Mouse (Mus musculus) forebrain, postnatal 0 days (tissue): ENCODE measurements around the gene Rai14. TPM values are rescaled to one million over a fixed set of nuclear protein-coding genes. Genes with fewer than 3 reads are reported as not detected.

ENCODE experiments used
- ATAC-seq: fragments of 200-750 bp; cut with Nextera tagmentation; 2 replicates; pipeline ENCODE4 v1.8.0; 2017; ENCODE audit warnings: mild to moderate bottlenecking, moderate library complexity
- DNase-seq: peaks from one replicate; pipeline ENCODE4 v3.0.0-alpha.2; 2015
- H3K27ac ChIP-seq: fragments of 300-500 bp; sonication (generic); 2 replicates; pipeline ENCODE4 v1.5.1; 2014; ENCODE audit warnings: low read depth, mild to moderate bottlenecking, antibody characterized with exemption, low read length, moderate library complexity, mixed read lengths
- H3K27me3 ChIP-seq: fragments of 300-500 bp; sonication (generic); 2 replicates; pipeline ENCODE4 v1.6.1; 2014; ENCODE audit warnings: mild to moderate bottlenecking, low read length, mixed read lengths; ENCODE audit not compliant: insufficient read depth
- H3K36me3 ChIP-seq: fragments of 300-500 bp; sonication (generic); 2 replicates; pipeline ENCODE4 v1.6.1; 2014; ENCODE audit warnings: mild to moderate bottlenecking, moderate library complexity; ENCODE audit not compliant: insufficient read depth
- H3K4me1 ChIP-seq: fragments of 300-500 bp; sonication (generic); 2 replicates; pipeline ENCODE4 v1.6.1; 2014; ENCODE audit warnings: antibody characterized with exemption; ENCODE audit not compliant: insufficient read depth
- H3K4me2 ChIP-seq: fragments of 300-500 bp; sonication (generic); 2 replicates; pipeline ENCODE4 v1.6.1; 2014; ENCODE audit warnings: low read depth, mild to moderate bottlenecking, moderate library complexity
- H3K4me3 ChIP-seq: fragments of 300-500 bp; sonication (generic); 2 replicates; pipeline ENCODE4 v1.5.1; 2014; ENCODE audit warnings: low read depth, low read length, mixed read lengths
- H3K9ac ChIP-seq: fragments of 300-500 bp; sonication (generic); 2 replicates; pipeline ENCODE4 v1.6.1; 2014; ENCODE audit warnings: mild to moderate bottlenecking
- H3K9me3 ChIP-seq: fragments of 300-500 bp; sonication (generic); 2 replicates; pipeline ENCODE4 v1.6.1; 2016; ENCODE audit warnings: low read length
- CTCF ChIP-seq: sonication (generic); IDR thresholded peaks from 2 replicates; pipeline ENCODE4 v1.5.1; 2016; ENCODE audit warnings: antibody characterized with exemption, control low read depth, low read depth
- WGBS: fragments of 180-500 bp; shearing (Covaris S2); extraction: QIAGEN DNeasy Blood & Tissue Kit; methylation state at CpG from one replicate; pipeline ENCODE4 v1.1.7; 2014; 5-methylcytosine and 5-hydroxymethylcytosine counted together
- polyA plus RNA-seq: library from polyadenylated mRNA; unstranded; fragments of >200 nt; fragmentation: Nextera tagmentation; extraction: Ambion mirVana; gene quantifications from 2 replicates; pipeline ENCODE4 v1.2.1, GENCODE M21; 2015
- total RNA-seq: library from RNA; depleted of rRNA; stranded (reverse); fragments of >200 nt; gene quantifications from 2 replicates; pipeline ENCODE4 v1.2.3, GENCODE M21; 2014

The Rai14 gene
- total and polyA plus RNA-seq, 2 experiments from 2014 or later = 5.5 to 12.7 TPM

- Histone ChIP-seq H3K36me3 (no peaks in the 10 kb centered on the region), H3K4me1 (no peaks in the 10 kb centered on the region), H3K27ac (no peak overlapping the region), H3K27me3 (no peaks in the 10 kb centered on the region), H3K9me3 (peaks cover 8% of the 10 kb centered on the region), H3K9ac (no peak overlapping the region), H3K4me2 (no peak overlapping the region), H3K4me3 (no peak overlapping the region)
- no peak for TF ChIP-seq CTCF
- 91% methylated on average over 11 of the region's 11 CpGs for WGBS
- no peak for DNase-seq
- ATAC-seq = no peak
Measured at GRCm38 (mm10) chr15:10721259-10721781, 6.9 kb upstream of the Rai14 start.

- Histone ChIP-seq H3K27ac (no peak overlapping the region), H3K9ac (no peak overlapping the region), H3K36me3 (no peaks in the 10 kb centered on the region), H3K4me1 (no peaks in the 10 kb centered on the region), H3K27me3 (no peaks in the 10 kb centered on the region), H3K4me2 (no peak overlapping the region), H3K9me3 (peaks cover 8% of the 10 kb centered on the region), H3K4me3 (no peak overlapping the region)
- WGBS = 78% methylated on average over 8 of the region's 8 CpGs
- ATAC-seq (no peak), DNase-seq (no peak)
- no peak for TF ChIP-seq CTCF
Measured at GRCm38 (mm10) chr15:10720671-10721070, 6.2 kb upstream of the Rai14 start.

- H3K4me2 ChIP-seq = no peak overlapping the region
- H3K4me1 ChIP-seq = no peaks in the 10 kb centered on the region
- TF ChIP-seq CTCF = no peak
- WGBS = 89% methylated on average over 11 of the region's 11 CpGs
- H3K27ac ChIP-seq = no peak overlapping the region
- ATAC-seq (no peak), DNase-seq (no peak)
- H3K36me3 ChIP-seq = no peaks in the 10 kb centered on the region
- no peak overlapping the region for H3K9ac ChIP-seq
- peaks cover 8% of the 10 kb centered on the region for H3K9me3 ChIP-seq
- H3K27me3 ChIP-seq = no peaks in the 10 kb centered on the region
- no peak overlapping the region for H3K4me3 ChIP-seq
Measured at GRCm38 (mm10) chr15:10720188-10720587, 5.8 kb upstream of the Rai14 start.

GRCm38 (mm10) chr15:10719511-10719910 lies 5.1 kb upstream of the Rai14 start:
- ATAC-seq = no peak
- H3K27ac ChIP-seq = no peak overlapping the region
- H3K4me2 ChIP-seq = no peak overlapping the region
- H3K9me3 ChIP-seq = peaks cover 8% of the 10 kb centered on the region
- H3K4me3 ChIP-seq = no peak overlapping the region
- H3K4me1 ChIP-seq = no peaks in the 10 kb centered on the region
- no peak for DNase-seq
- 89% methylated on average over 3 of the region's 3 CpGs for WGBS
- no peak overlapping the region for H3K9ac ChIP-seq
- no peaks in the 10 kb centered on the region for H3K27me3 ChIP-seq
- no peaks in the 10 kb centered on the region for H3K36me3 ChIP-seq
- no peak for TF ChIP-seq CTCF

GRCm38 (mm10) chr15:10718763-10719162 lies 4.3 kb upstream of the Rai14 start:
- DNase-seq (no peak), ATAC-seq (no peak)
- Histone ChIP-seq H3K4me1 (no peaks in the 10 kb centered on the region), H3K36me3 (no peaks in the 10 kb centered on the region), H3K27me3 (no peaks in the 10 kb centered on the region), H3K4me3 (no peak overlapping the region), H3K9ac (no peak overlapping the region), H3K9me3 (peaks cover 8% of the 10 kb centered on the region), H3K4me2 (no peak overlapping the region), H3K27ac (no peak overlapping the region)
- 77% methylated on average over 10 of the region's 10 CpGs for WGBS
- TF ChIP-seq CTCF = no peak

GRCm38 (mm10) chr15:10717284-10717683 lies 2.9 kb upstream of the Rai14 start:
- no peaks in the 10 kb centered on the region for H3K36me3 ChIP-seq
- TF ChIP-seq CTCF = no peak
- DNase-seq = no peak
- 93% methylated on average over 1 of the region's 1 CpGs for WGBS
- H3K27me3 ChIP-seq = no peaks in the 10 kb centered on the region
- H3K4me3 ChIP-seq = no peak overlapping the region
- H3K4me2 ChIP-seq = no peak overlapping the region
- peaks cover 8% of the 10 kb centered on the region for H3K9me3 ChIP-seq
- H3K4me1 ChIP-seq = no peaks in the 10 kb centered on the region
- no peak for ATAC-seq
- no peak overlapping the region for H3K27ac ChIP-seq
- no peak overlapping the region for H3K9ac ChIP-seq

- Histone ChIP-seq H3K27me3 (no peaks in the 10 kb centered on the region), H3K4me1 (no peaks in the 10 kb centered on the region), H3K4me2 (no peak overlapping the region), H3K27ac (no peak overlapping the region), H3K9ac (no peak overlapping the region), H3K4me3 (no peak overlapping the region), H3K9me3 (peaks cover 8% of the 10 kb centered on the region), H3K36me3 (no peaks in the 10 kb centered on the region)
- no peak for TF ChIP-seq CTCF
- WGBS = 13% methylated on average over 5 of the region's 5 CpGs
- DNase-seq (no peak), ATAC-seq (no peak)
Measured at GRCm38 (mm10) chr15:10715966-10716365, 1.5 kb upstream of the Rai14 start.
